ENCODE assay signal across 25 mouse cellular contexts in the genomic region with DNA sequence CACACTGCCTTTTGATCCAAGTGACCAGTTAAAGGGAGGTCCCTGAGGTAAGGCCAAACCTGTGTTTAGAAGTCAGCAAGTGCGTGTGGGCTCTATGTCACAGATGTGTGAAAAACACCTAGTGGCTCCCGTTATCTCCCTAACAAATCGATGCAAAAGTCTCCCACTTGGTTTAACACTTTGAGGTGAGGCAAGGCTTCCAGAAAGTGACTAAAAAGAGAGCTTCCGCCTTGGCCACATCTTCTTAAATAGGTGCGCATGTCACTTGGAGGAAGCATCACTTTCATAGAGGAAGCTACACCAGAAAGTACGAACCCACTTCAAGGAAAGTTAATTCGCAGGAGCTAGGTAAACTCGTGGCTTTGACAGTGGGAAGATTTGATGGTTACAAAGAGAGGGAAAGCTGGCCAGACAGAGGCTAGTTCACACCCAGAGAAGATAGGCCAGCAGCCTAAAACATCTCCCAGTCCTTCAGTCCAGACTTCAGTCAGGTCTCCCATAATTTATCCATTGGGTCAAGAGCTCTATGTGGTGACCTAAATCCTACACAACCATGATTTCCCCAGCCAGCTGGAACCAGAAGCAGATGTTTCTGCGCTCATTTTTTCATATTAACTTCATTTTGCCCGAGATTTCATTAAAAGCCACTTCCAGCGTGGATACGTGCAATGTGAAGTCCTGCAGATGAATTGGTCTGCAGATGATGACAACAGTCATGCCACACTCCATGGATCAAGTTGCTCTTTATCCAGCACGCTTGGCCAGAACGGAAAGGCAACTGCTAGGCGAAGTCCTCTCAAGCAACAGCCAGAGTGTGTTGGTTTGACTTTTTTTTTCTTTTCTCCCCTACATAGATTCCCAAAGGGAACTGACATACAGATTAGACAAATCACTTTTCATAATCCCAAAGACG.
A peak's percentile ranks its signal among the peaks of the same experiment; 100 is the strongest.
DNase-seq lines count a peak whose midpoint lies in the region; ATAC-seq and TF ChIP-seq lines count a peak whose summit lies in the region.
"Had no signal": no experiment of that assay in that cellular context is flagged by ENCODE, and none has a peak within 500 bp of the region (broad histone marks: within the 10 kb centered on the region; RNA-seq: fewer than 3 reads in every experiment).

No protein-coding gene starts in this region.

- 44% methylated on average over 16 of the region's 16 CpGs for WGBS in lung, embryonic 15.5 days
- WGBS in lung, postnatal 0 days: 58% methylated on average over 16 of the region's 16 CpGs

- peak; percentile 77 for ATAC-seq in lung, embryonic 15.5 days (ENCODE audit: borderline replicate concordance, extremely low read depth, low FRiP score, low TSS enrichment)
- peak; percentile 47; the same call in 1 of the 2 replicates for ATAC-seq in lung, postnatal 0 days
- no peak for ATAC-seq in megakaryocyte-erythroid progenitor cell, adult 5-6 weeks (replicated peaks; ENCODE audit: low FRiP score, low TSS enrichment, poor library complexity, severe bottlenecking)
- ATAC-seq: hindbrain, embryonic 16.5 days; Patski had no signal

- no peaks in the 10 kb centered on the region for H3K9me3 ChIP-seq in lung, embryonic 15.5 days
- no peaks in the 10 kb centered on the region for H3K9me3 ChIP-seq in lung, postnatal 0 days (ENCODE audit: low read length)
- H3K9me3 ChIP-seq: embryonic facial prominence, embryonic 15.5 days; forebrain, embryonic 10.5 days; heart, embryonic 13.5 days; neural tube, embryonic 15.5 days had no signal

- peaks cover 70% of the 10 kb centered on the region for H3K27me3 ChIP-seq in lung, embryonic 15.5 days
- 0 out of 2 replicates have a peak, but pooled peaks cover 2% of the 10 kb centered on the region for H3K27me3 ChIP-seq in lung, postnatal 0 days (replicated peaks; ENCODE audit: insufficient read depth, low read length)
- H3K27me3 ChIP-seq: embryonic facial prominence, embryonic 15.5 days; neural tube, embryonic 15.5 days; Patski had no signal

- DNase-seq in lung, postnatal 36 days: no peak
- peak; percentile 19 for DNase-seq in T-cell, adult 2 months (ENCODE audit: low spot score)
- DNase-seq in lung, postnatal 0 days (ENCODE audit: low spot score): peak; percentile 33
- no peak for DNase-seq in heart, postnatal 10 days
- DNase-seq in heart, postnatal 14 days: no peak
- DNase-seq: adrenal gland, postnatal 25 days; B cell, adult 2 months; cerebellum, adult 11-12 months; cerebellum, postnatal 25 days; kidney, postnatal 36 days; left cerebral cortex, postnatal 4 days; right cerebral cortex, postnatal 14 days; spleen, adult 18-20 months; thymus, postnatal 4 days had no signal

- no peak overlapping the region for H3K4me3 ChIP-seq in lung, embryonic 15.5 days
- H3K4me3 ChIP-seq in lung, postnatal 0 days (ENCODE audit: low read depth, low read length): no peak overlapping the region
- H3K4me3 ChIP-seq: embryonic facial prominence, embryonic 15.5 days; forebrain, embryonic 10.5 days; heart, embryonic 13.5 days; left cerebral cortex, adult 2 months; neural tube, embryonic 15.5 days had no signal

- TF ChIP-seq CTCF in lung, postnatal 0 days (IDR thresholded peaks at IDR 0.05): no peak

- H3K4me2 ChIP-seq in lung, embryonic 15.5 days: no peak overlapping the region
- no peak overlapping the region for H3K4me2 ChIP-seq in lung, postnatal 0 days (replicated peaks; ENCODE audit: low read depth, low read length)
- H3K4me2 ChIP-seq: embryonic facial prominence, embryonic 15.5 days; heart, embryonic 13.5 days; liver, embryonic 11.5 days; midbrain, embryonic 11.5 days; neural tube, embryonic 15.5 days had no signal

- no peak for TF ChIP-seq EP300 in lung, postnatal 0 days (IDR thresholded peaks at IDR 0.05)

- no peak overlapping the region for H3K9ac ChIP-seq in lung, embryonic 15.5 days
- no peak overlapping the region for H3K9ac ChIP-seq in lung, postnatal 0 days (replicated peaks; ENCODE audit: low read depth)
- H3K9ac ChIP-seq: embryonic facial prominence, embryonic 15.5 days; heart, embryonic 13.5 days; neural tube, embryonic 15.5 days had no signal

- no peaks in the 10 kb centered on the region for H3K4me1 ChIP-seq in lung, embryonic 15.5 days
- no peaks in the 10 kb centered on the region for H3K4me1 ChIP-seq in lung, postnatal 0 days (ENCODE audit: insufficient read depth, low read depth, low read length)
- H3K4me1 ChIP-seq: heart, embryonic 13.5 days; neural tube, embryonic 15.5 days had no signal

- intact Hi-C loops in heart, postnatal 10 days (cut with DNase I): no loop called here
- intact Hi-C loops in heart, postnatal 14 days (cut with DNase I): no loop called here

- no peak overlapping the region for H3K27ac ChIP-seq in lung, embryonic 15.5 days
- no peak overlapping the region for H3K27ac ChIP-seq in lung, postnatal 0 days (ENCODE audit: low read length)
- H3K27ac ChIP-seq: embryonic facial prominence, embryonic 15.5 days; forebrain, embryonic 10.5 days; heart, embryonic 13.5 days; left cerebral cortex, adult 2 months; neural tube, embryonic 15.5 days had no signal

- no peaks in the 10 kb centered on the region for H3K36me3 ChIP-seq in lung, embryonic 15.5 days
- H3K36me3 ChIP-seq in lung, postnatal 0 days (ENCODE audit: insufficient read depth, low read length): no peaks in the 10 kb centered on the region
- H3K36me3 ChIP-seq: embryonic facial prominence, embryonic 15.5 days; forebrain, embryonic 10.5 days; heart, embryonic 13.5 days; neural tube, embryonic 15.5 days had no signal

Comparison
In these comparisons a context has a peak if more than half of its experiments do, and no peak if none do; other contexts are left out.
1. DNase-seq: peak in T-cell, adult 2 months (single experiment) and lung, postnatal 0 days (single experiment); none in lung, postnatal 36 days (single experiment), heart, postnatal 10 days (0 of 2) and heart, postnatal 14 days (0 of 2).